Mouse (Mus musculus) liver, adult 2 months (tissue): ENCODE data around the gene Adgrl2. TPM values are rescaled to one million over a fixed set of nuclear protein-coding genes. Genes with fewer than 3 reads are reported as not detected.
A peak's percentile ranks its signal among the peaks of the same experiment; 100 is the strongest.

Source experiments
- DNase-seq: peaks from one replicate; pipeline ENCODE4 v3.0.0-alpha.2; 2011; ENCODE audit warnings: low read depth, low spot score; ENCODE audit errors: extremely low read depth
- H3K27ac ChIP-seq: fragments of 200-500 bp; replicated peaks from 2 replicates; pipeline ENCODE4 v1.5.1; 2012; ENCODE audit warnings: low read depth, mild to moderate bottlenecking, control low read depth, inconsistent platforms, low read length; ENCODE audit not compliant: insufficient read depth
- H3K27me3 ChIP-seq: fragments of 200-500 bp; 2 replicates; pipeline ENCODE4 v1.6.1; 2012; ENCODE audit warnings: mild to moderate bottlenecking, moderate library complexity, low read length, inconsistent platforms; ENCODE audit not compliant: control insufficient read depth, insufficient read depth
- H3K36me3 ChIP-seq: fragments of 200-500 bp; 2 replicates; pipeline ENCODE4 v1.6.1; 2012; ENCODE audit warnings: low read length, inconsistent platforms; ENCODE audit not compliant: control insufficient read depth, insufficient read depth
- H3K4me1 ChIP-seq: fragments of 200-500 bp; 2 replicates; pipeline ENCODE4 v1.6.1; 2011; ENCODE audit warnings: low read length; ENCODE audit not compliant: control insufficient read depth, insufficient read depth
- H3K4me3 ChIP-seq: fragments of 200-500 bp; 2 replicates; pipeline ENCODE4 v1.5.1; 2011; ENCODE audit warnings: low read depth, mild to moderate bottlenecking, control low read depth, low read length, moderate library complexity; ENCODE audit not compliant: insufficient read depth
- H3K79me2 ChIP-seq: fragments of 200-500 bp; 2 replicates; pipeline ENCODE4 v1.6.1; 2012; ENCODE audit warnings: inconsistent platforms, mild to moderate bottlenecking, low read length, moderate library complexity; ENCODE audit not compliant: control insufficient read depth, insufficient read depth
- H3K9ac ChIP-seq: fragments of 200-500 bp; 2 replicates; pipeline ENCODE4 v1.6.1; 2012; ENCODE audit warnings: low read depth, mild to moderate bottlenecking, control low read depth, inconsistent platforms, low read length
- CTCF ChIP-seq: fragments of 200-500 bp; IDR thresholded peaks from 2 replicates; pipeline ENCODE4 v1.5.1; 2011; ENCODE audit warnings: low read depth, low read length, control low read depth
- POLR2A ChIP-seq: fragments of 200-500 bp; IDR thresholded peaks from 2 replicates; pipeline ENCODE4 v1.6.1; 2011; ENCODE audit warnings: low read length, control low read depth; ENCODE audit not compliant: insufficient read depth; ENCODE audit errors: extremely low read depth
- WGBS: fragments of 180-500 bp; shearing (Covaris S2); methylation state at CpG from one replicate; pipeline ENCODE4 v1.1.7; 2018; 5-methylcytosine and 5-hydroxymethylcytosine counted together
- polyA plus RNA-seq: library from polyadenylated mRNA; depleted of rRNA; stranded (reverse); fragments of >200 nt; gene quantifications from 2 replicates; pipeline ENCODE4 v1.2.3, GENCODE M21; 2012
- total RNA-seq: library from RNA; depleted of rRNA; stranded (reverse); fragments of >200 nt; gene quantifications from 2 replicates; pipeline ENCODE4 v1.2.3, GENCODE M21; 2014

Adgrl2 gene
- total and polyA plus RNA-seq, 2 experiments = 26.2 to 27.9 TPM

- Histone ChIP-seq H3K79me2 (no peaks in the 10 kb centered on the region; the same call in 1 of the 2 replicates), H3K27ac (no peak overlapping the region), H3K4me3 (no peak overlapping the region), H3K27me3 (no peaks in the 10 kb centered on the region), H3K4me1 (no peaks in the 10 kb centered on the region), H3K36me3 (peaks cover 31% of the 10 kb centered on the region), H3K9ac (no peak overlapping the region)
- TF ChIP-seq POLR2A = no peak
- no peak for TF ChIP-seq CTCF
- WGBS = 75% methylated on average over 8 of the region's 8 CpGs
- no peak for DNase-seq
Measured at GRCm38 (mm10) chr3:148853372-148853771, 137.0 kb downstream of the Adgrl2 start.

GRCm38 (mm10) chr3:148852556-148852955 lies 137.8 kb downstream of the Adgrl2 start:
- Histone ChIP-seq H3K27me3 (no peaks in the 10 kb centered on the region), H3K36me3 (peaks cover 37% of the 10 kb centered on the region), H3K79me2 (no peaks in the 10 kb centered on the region; the same call in 1 of the 2 replicates), H3K4me1 (no peaks in the 10 kb centered on the region), H3K4me3 (no peak overlapping the region), H3K27ac (no peak overlapping the region), H3K9ac (no peak overlapping the region)
- WGBS = 92% methylated on average over 12 of the region's 12 CpGs
- TF ChIP-seq POLR2A = no peak
- TF ChIP-seq CTCF = no peak
- DNase-seq = no peak

GRCm38 (mm10) chr3:148850821-148851220 lies 139.5 kb downstream of the Adgrl2 start:
- H3K4me3 ChIP-seq = no peak overlapping the region
- TF ChIP-seq POLR2A (no peak), CTCF (no peak)
- WGBS = 90% methylated on average over 4 of the region's 4 CpGs
- peaks cover 2% of the 10 kb centered on the region; the same call in 1 of the 2 replicates for H3K79me2 ChIP-seq
- H3K9ac ChIP-seq = no peak overlapping the region
- no peaks in the 10 kb centered on the region for H3K4me1 ChIP-seq
- no peak overlapping the region for H3K27ac ChIP-seq
- H3K27me3 ChIP-seq = no peaks in the 10 kb centered on the region
- H3K36me3 ChIP-seq = peaks cover 46% of the 10 kb centered on the region
- DNase-seq = no peak

GRCm38 (mm10) chr3:148848366-148848765 lies 142.0 kb downstream of the Adgrl2 start:
- Histone ChIP-seq H3K36me3 (peaks cover 55% of the 10 kb centered on the region), H3K4me1 (no peaks in the 10 kb centered on the region), H3K27me3 (no peaks in the 10 kb centered on the region), H3K9ac (no peak overlapping the region), H3K27ac (no peak overlapping the region), H3K4me3 (no peak overlapping the region), H3K79me2 (peaks cover 2% of the 10 kb centered on the region; the same call in 1 of the 2 replicates)
- DNase-seq = no peak
- WGBS = 94% methylated on average over 2 of the region's 2 CpGs
- TF ChIP-seq CTCF (no peak), POLR2A (no peak)

- Histone ChIP-seq H3K36me3 (peaks cover 35% of the 10 kb centered on the region), H3K4me3 (no peak overlapping the region), H3K79me2 (peaks cover 2% of the 10 kb centered on the region; the same call in 1 of the 2 replicates), H3K27ac (no peak overlapping the region), H3K4me1 (peaks cover 11% of the 10 kb centered on the region), H3K9ac (no peak overlapping the region), H3K27me3 (no peaks in the 10 kb centered on the region)
- no peak for DNase-seq
- 78% methylated on average over 6 of the region's 6 CpGs for WGBS
- TF ChIP-seq POLR2A (no peak), CTCF (no peak)
Measured at GRCm38 (mm10) chr3:148844182-148844581, 146.2 kb downstream of the Adgrl2 start.

GRCm38 (mm10) chr3:148842533-148842932 lies 147.8 kb downstream of the Adgrl2 start:
- H3K9ac ChIP-seq = no peak overlapping the region
- no peak overlapping the region for H3K4me3 ChIP-seq
- TF ChIP-seq POLR2A (no peak), CTCF (no peak)
- WGBS = 74% methylated on average over 7 of the region's 7 CpGs
- no peak for DNase-seq
- peaks cover 33% of the 10 kb centered on the region for H3K36me3 ChIP-seq
- peaks cover 11% of the 10 kb centered on the region for H3K4me1 ChIP-seq
- H3K27me3 ChIP-seq = no peaks in the 10 kb centered on the region
- peak overlapping the region; percentile 40; the same call in 1 of the 2 replicates for H3K27ac ChIP-seq
- H3K79me2 ChIP-seq = peaks cover 2% of the 10 kb centered on the region; the same call in 1 of the 2 replicates
